Mouse (Mus musculus): Measurements from ENCODE around the gene Slc41a1.

DNA sequence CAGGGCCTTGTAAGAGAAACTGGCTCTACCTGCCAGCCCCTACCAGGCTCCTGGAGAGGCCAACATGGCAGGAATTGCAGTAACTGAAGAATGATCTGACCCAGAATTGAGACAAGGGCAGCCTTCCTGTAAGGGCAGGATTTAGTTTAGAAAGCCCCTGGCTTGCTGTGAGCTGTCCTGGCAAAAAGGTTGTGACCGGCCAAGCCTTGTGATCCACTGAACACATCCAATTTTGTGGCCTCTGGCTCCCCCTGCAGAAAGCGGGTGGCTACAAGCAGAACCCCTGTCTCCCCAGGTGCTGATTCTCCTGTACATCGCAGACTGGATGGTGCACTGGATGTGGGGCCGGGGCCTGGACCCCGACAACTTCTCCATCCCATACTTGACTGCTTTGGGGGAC lies 19.0 kb downstream of the Slc41a1 start:
- TF ChIP-seq POLR2A (IDR thresholded peaks at IDR 0.05; ENCODE audit: extremely low read depth, insufficient read depth, low read length) (no peak), CTCF (IDR thresholded peaks at IDR 0.05; ENCODE audit: extremely low read depth, insufficient read depth, low read length) (peak; percentile 68)

All from cortical plate, adult 2 months (tissue).